Mouse (Mus musculus) CH12.LX (cell line): ENCODE measurements at regions not wholly inside any gene's neighbourhood (a gene's known extent, or its start where the extent isn't known, plus 50 kb on each side); places are given as distances from the start of the nearest gene placed in this dataset.
"Not testable (repeated sequence)": the region's sequence is repeated elsewhere in the genome, so short reads cannot be mapped to it uniquely, and the experiment has no call there.

ENCODE experiments used
- DNase-seq: peaks from one replicate; pipeline ENCODE4 v3.0.0-alpha.2; 2013; ENCODE audit errors: extremely low read depth
- H3K27ac ChIP-seq: 2 replicates; pipeline ENCODE4 v1.5.1; 2012; ENCODE audit warnings: low read depth, mild to moderate bottlenecking, control low read depth, moderate library complexity; ENCODE audit not compliant: insufficient read depth
- H3K27me3 ChIP-seq: replicated peaks from 2 replicates; pipeline ENCODE3; 2012; ENCODE audit warnings: inconsistent platforms
- H3K36me3 ChIP-seq, 2 experiments: replicated peaks in 1 of 2; 2 replicates each; pipeline versions ENCODE3 to v1.6.1; 2012; ENCODE audit warnings: inconsistent platforms in 1 of 2, low read length in 1 of 2, mild to moderate bottlenecking in 1 of 2, mixed read lengths in 1 of 2, moderate library complexity in 1 of 2; ENCODE audit not compliant: control insufficient read depth in 1 of 2, insufficient read depth in 1 of 2
- H3K4me1 ChIP-seq, 2 experiments: 2 replicates each; pipeline ENCODE4 v1.6.1; 2012; ENCODE audit warnings: inconsistent platforms in 1 of 2, moderate library complexity in 1 of 2; ENCODE audit not compliant: insufficient read depth in 2 of 2, control insufficient read depth in 1 of 2
- H3K4me2 ChIP-seq: 2 replicates; pipeline ENCODE4 v1.6.1; 2012; ENCODE audit warnings: low read depth, mild to moderate bottlenecking, control low read depth; ENCODE audit not compliant: poor library complexity, insufficient read depth, severe bottlenecking
- H3K4me3 ChIP-seq, 3 experiments: fragments of 150-350 bp in 1 of 3; sonication (generic) in 1 of 3; replicated peaks in 1 of 3; 2 replicates each; pipeline versions ENCODE3 to v1.5.1; 2011 to 2012; ENCODE audit warnings: low read depth in 2 of 3, low read length in 2 of 3, mild to moderate bottlenecking in 2 of 3, moderate library complexity in 2 of 3, control low read depth in 1 of 3, improper control_type of control experiment in 1 of 3, inconsistent platforms in 1 of 3, mixed read lengths in 1 of 3; ENCODE audit not compliant: poor library complexity in 1 of 3
- H3K79me2 ChIP-seq: replicated peaks from 2 replicates; pipeline ENCODE4 v1.6.1; 2012; ENCODE audit warnings: mild to moderate bottlenecking, moderate library complexity; ENCODE audit not compliant: control insufficient read depth, poor library complexity, insufficient read depth, severe bottlenecking; ENCODE audit errors: extremely low read depth
- H3K9ac ChIP-seq: 2 replicates; pipeline ENCODE4 v1.6.1; 2012; ENCODE audit warnings: low read depth, mild to moderate bottlenecking, control low read depth, moderate library complexity; ENCODE audit not compliant: insufficient read depth
- H3K9me3 ChIP-seq: replicated peaks from 2 replicates; pipeline ENCODE3; 2012; ENCODE audit warnings: low read length, inconsistent platforms, mixed read lengths
- CTCF ChIP-seq, 2 experiments: IDR thresholded peaks in 1 of 2; conservative IDR thresholded peaks in 1 of 2; 2 replicates each; pipeline ENCODE4 v1.5.1; 2011 to 2012; ENCODE audit warnings: low read depth in 2 of 2, low read length in 2 of 2, improper control_type of control experiment in 1 of 2, inconsistent platforms in 1 of 2, mild to moderate bottlenecking in 1 of 2, moderate library complexity in 1 of 2
- ELF1 ChIP-seq: IDR thresholded peaks from 2 replicates; pipeline ENCODE4 v1.6.1; 2014; ENCODE audit warnings: low read depth, mild to moderate bottlenecking, inconsistent platforms, low read length, improper control_type of control experiment
- GABPA ChIP-seq: IDR thresholded peaks from 2 replicates; pipeline ENCODE4 v1.6.1; 2012; ENCODE audit warnings: low read depth, low read length, improper control_type of control experiment, inconsistent platforms; ENCODE audit not compliant: insufficient replicate concordance
- HCFC1 ChIP-seq: IDR thresholded peaks from 2 replicates; pipeline ENCODE4 v1.6.1; 2012; ENCODE audit warnings: low read depth, mild to moderate bottlenecking, inconsistent platforms, low read length, improper control_type of control experiment
- IRF4 ChIP-seq: IDR thresholded peaks from 2 replicates; pipeline ENCODE4 v1.6.1; 2014; ENCODE audit warnings: low read depth, mild to moderate bottlenecking, inconsistent platforms, low read length, improper control_type of control experiment
- JUND ChIP-seq: conservative IDR thresholded peaks from 2 replicates; pipeline ENCODE4 v1.6.1; 2011; ENCODE audit warnings: low read depth, low read length, improper control_type of control experiment
- MYC ChIP-seq: IDR thresholded peaks from 2 replicates; pipeline ENCODE4 v1.6.1; 2011; ENCODE audit warnings: low read depth, mild to moderate bottlenecking, improper control_type of control experiment, low read length
- NRF1 ChIP-seq: IDR thresholded peaks from 2 replicates; pipeline ENCODE4 v1.6.1; 2014; ENCODE audit warnings: low read depth, mild to moderate bottlenecking, inconsistent platforms, low read length, improper control_type of control experiment, moderate library complexity
- PAX5 ChIP-seq: IDR thresholded peaks from 2 replicates; pipeline ENCODE4 v1.6.1; 2012; ENCODE audit warnings: low read length, inconsistent platforms, mixed read lengths
- POLR2A ChIP-seq: IDR thresholded peaks from 2 replicates; pipeline ENCODE4 v1.6.1; 2011; ENCODE audit warnings: low read depth, mild to moderate bottlenecking, improper control_type of control experiment, low read length
- POLR2AphosphoS2 ChIP-seq: IDR thresholded peaks from 2 replicates; pipeline ENCODE4 v1.6.1; 2011; ENCODE audit warnings: low read depth, low read length, improper control_type of control experiment
- RAD21 ChIP-seq: IDR thresholded peaks from 2 replicates; pipeline ENCODE4 v1.6.1; 2011; ENCODE audit warnings: low read depth, mild to moderate bottlenecking, low read length, improper control_type of control experiment, moderate library complexity
- TCF12 ChIP-seq: IDR thresholded peaks from 2 replicates; pipeline ENCODE4 v1.6.1; 2014; ENCODE audit warnings: low read depth, mild to moderate bottlenecking, inconsistent platforms, low read length, improper control_type of control experiment
- ZKSCAN1 ChIP-seq: IDR thresholded peaks from 2 replicates; pipeline ENCODE4 v1.6.1; 2012; ENCODE audit warnings: low read depth, inconsistent platforms, low read length, improper control_type of control experiment, borderline replicate concordance
- ZNF384 ChIP-seq: IDR thresholded peaks from 2 replicates; pipeline ENCODE4 v1.6.1; 2012; ENCODE audit warnings: low read depth, low read length, improper control_type of control experiment, inconsistent platforms
- dilution Hi-C: fragments of 300-500 bp; cut with MboI; formaldehyde crosslinking; loops from 2 replicates; pipeline ENCODE4 v1.14.3; 2020; ENCODE audit warnings: low sequenced_read_pairs; ENCODE audit not compliant: extremely low pct_unique_long_range_greater_than_20kb, extremely low pct_ligation_motif_present
- in situ Hi-C: fragments of 300-500 bp; cut with MboI; formaldehyde crosslinking; loops from 3 replicates; pipeline ENCODE4 v1.14.3; 2019; ENCODE audit warnings: low sequenced_read_pairs, low pct_ligation_motif_present, low pct_unique_long_range_greater_than_20kb, mixed read lengths

GRCm38 (mm10) chr1:41909799-41910198, 785.8 kb upstream of the Pou3f3 start:
- Histone ChIP-seq H3K36me3 (no peaks in the 10 kb centered on the region), H3K4me2 (no peak overlapping the region), H3K4me1 (no peaks in the 10 kb centered on the region), H3K9ac (no peak overlapping the region), H3K27ac (no peak overlapping the region), H3K27me3 (no peaks in the 10 kb centered on the region), H3K4me3 (no peak overlapping the region), H3K9me3 (peaks cover 36% of the 10 kb centered on the region), H3K79me2 (no peaks in the 10 kb centered on the region)
- dilution Hi-C loops: no loop called here
- no peak for TF ChIP-seq MYC
- no peak for TF ChIP-seq RAD21
- no peak for TF ChIP-seq TCF12
- TF ChIP-seq JUND: no peak
- TF ChIP-seq IRF4: no peak
- TF ChIP-seq ZKSCAN1: no peak
- TF ChIP-seq PAX5: no peak
- TF ChIP-seq NRF1: no peak
- no peak for TF ChIP-seq ZNF384
- in situ Hi-C loops: no loop called here
- DNase-seq: no peak

- no peak overlapping the region for H3K4me2 ChIP-seq
- in situ Hi-C loops (no loop called here), dilution Hi-C loops (no loop called here)
- DNase-seq: no peak
- H3K9ac ChIP-seq: no peak overlapping the region
- H3K36me3 ChIP-seq: no peaks in the 10 kb centered on the region
- H3K79me2 ChIP-seq: no peaks in the 10 kb centered on the region
- no peak overlapping the region for H3K4me3 ChIP-seq
- H3K27ac ChIP-seq: no peak overlapping the region
- no peak for TF ChIP-seq HCFC1
- TF ChIP-seq ELF1: no peak
- no peak for TF ChIP-seq PAX5
- TF ChIP-seq CTCF (conservative IDR thresholded peaks at IDR 0.05 in 1 of 2, IDR thresholded peaks at IDR 0.05 in 1 of 2; ENCODE audit: low read depth in 2 of 2, low read length in 2 of 2): no peak
- no peak for TF ChIP-seq POLR2AphosphoS2
- no peak for TF ChIP-seq GABPA
- no peak for TF ChIP-seq JUND
- TF ChIP-seq POLR2A: no peak
- H3K4me1 ChIP-seq: no peaks in the 10 kb centered on the region
- peaks cover 40% of the 10 kb centered on the region for H3K9me3 ChIP-seq
- no peaks in the 10 kb centered on the region for H3K27me3 ChIP-seq
These were observed 778.7 kb upstream of the Pou3f3 start for GRCm38 (mm10) chr1:41916730-41917347.

- dilution Hi-C loops, in situ Hi-C loops, H3K36me3 ChIP-seq, H3K9ac ChIP-seq, H3K79me2 ChIP-seq, H3K4me3 ChIP-seq, H3K4me2 ChIP-seq, H3K27ac ChIP-seq, H3K27me3 ChIP-seq, H3K4me1 ChIP-seq, DNase-seq: not testable (repeated sequence)
- H3K9me3 ChIP-seq: peaks cover 37% of the 10 kb centered on the region
These were observed 777.8 kb upstream of the Pou3f3 start for GRCm38 (mm10) chr1:41917807-41918206.
